Mouse (Mus musculus): ENCODE results near the gene Ddb1.

GRCm38 (mm10) chr19:10560108-10560507, 45.0 kb upstream of the Ddb1 start:
- TF ChIP-seq CTCF (IDR thresholded peaks at IDR 0.05; ENCODE audit: insufficient read depth, low read length) (no peak), POLR2A (IDR thresholded peaks at IDR 0.05; ENCODE audit: borderline replicate concordance, extremely low read depth, low read depth, low read length) (no peak)

Measured in lung, adult 2 months (tissue).